8 mouse cellular contexts compared by ENCODE assay signal in genomic region chr15:82146770-82147610, GRCm38 (mm10). TPM values are rescaled to one million over a fixed set of nuclear protein-coding genes. Genes with fewer than 3 reads are reported as not detected.
A peak's percentile ranks its signal among the peaks of the same experiment; 100 is the strongest.
DNase-seq lines count a peak whose midpoint lies in the region; ATAC-seq lines count a peak whose summit lies in the region.

Srebf2 (plus strand) TSS chr15:82147181.

- H3K36me3 ChIP-seq in heart, embryonic 10.5 days, result peaks cover 4% of the 10 kb centered on the region
- peaks cover 5% of the 10 kb centered on the region; the same call in 1 of the 2 replicates for H3K36me3 ChIP-seq in kidney, embryonic 15.5 days

- peak within 1 kb of the TSS; percentile 87 for H3K9ac ChIP-seq in kidney, embryonic 15.5 days

- peak; percentile 92 for ATAC-seq in erythroblast, adult 5-6 weeks (replicated peaks; ENCODE audit: low FRiP score, poor library complexity, severe bottlenecking)
- ATAC-seq in kidney, embryonic 15.5 days (replicated peaks; ENCODE audit: low FRiP score), result peak; percentile 98
- peak; percentile 98 for ATAC-seq in monocyte, adult 5-6 weeks (replicated peaks; ENCODE audit: insufficient number of reproducible peaks, low FRiP score, low TSS enrichment, poor library complexity, severe bottlenecking)

- peak; percentile 97 to 98 for DNase-seq in B cell, adult 2 months
- DNase-seq in brain, adult 2 months (ENCODE audit: low read depth, low spot score), result peak; percentile 100
- DNase-seq in heart, embryonic 10.5 days (ENCODE audit: low spot score), result peak; percentile 100
- DNase-seq in liver, result peak; percentile 99
- peak; percentile 98 for DNase-seq in spleen, postnatal 4 days (ENCODE audit: low spot score in 2 of 2)

- H3K4me1 ChIP-seq in heart, embryonic 10.5 days, result peaks cover 57% of the 10 kb centered on the region
- H3K4me1 ChIP-seq in kidney, embryonic 15.5 days, result peaks cover 41% of the 10 kb centered on the region

- H3K4me3 ChIP-seq in heart, embryonic 10.5 days, result peak within 1 kb of the TSS; percentile 94
- peak within 1 kb of the TSS; percentile 89 for H3K4me3 ChIP-seq in kidney, embryonic 15.5 days (replicated peaks)

- H3K4me2 ChIP-seq in kidney, embryonic 15.5 days, result peak within 1 kb of the TSS; percentile 85

- no peaks in the 10 kb centered on the region for H3K27me3 ChIP-seq in heart, embryonic 10.5 days (ENCODE audit: insufficient read depth, poor library complexity, severe bottlenecking)
- no peaks in the 10 kb centered on the region for H3K27me3 ChIP-seq in kidney, embryonic 15.5 days

- H3K27ac ChIP-seq in heart, embryonic 10.5 days, result peak within 1 kb of the TSS; percentile 97
- peak within 1 kb of the TSS; percentile 96 for H3K27ac ChIP-seq in kidney, embryonic 15.5 days

- WGBS in heart, embryonic 10.5 days, result under 1% methylated on average over 76 of the region's 79 CpGs
- under 1% methylated on average over 65 of the region's 79 CpGs for WGBS in kidney, embryonic 15.5 days

- no peaks in the 10 kb centered on the region for H3K9me3 ChIP-seq in heart, embryonic 10.5 days
- H3K9me3 ChIP-seq in kidney, embryonic 15.5 days (replicated peaks), result no peaks in the 10 kb centered on the region

RNA-seq across cellular contexts. Expression of gene Srebf2, which starts in this region (rescaled TPM):
- total RNA-seq in erythroblast, adult 5-6 weeks (2015; ENCODE audit: low replicate concordance), result 9.0 and 12.5 TPM in 2 replicates
- total RNA-seq in erythroblast, adult 5-6 weeks (2017; ENCODE audit: low replicate concordance), result 11.2 and 15.5 TPM in 2 replicates
- polyA plus RNA-seq in heart, embryonic 10.5 days (2016; fragmentation: Nextera tagmentation; extraction: Ambion mirVana), result 129 and 133 TPM in 2 replicates
- polyA plus RNA-seq in kidney, embryonic 15.5 days (2015; fragmentation: Nextera tagmentation; extraction: Ambion mirVana), result 126 and 147 TPM in 2 replicates
- total RNA-seq in monocyte, adult 5-6 weeks (2017), result 43.2 to 64.7 TPM (median 49.7 TPM) in 3 replicates

Comparison
In these comparisons a context has a peak if more than half of its experiments do, and no peak if none do; other contexts are left out.
1. Peak in every context shown above with its lines: DNase-seq, ATAC-seq, H3K4me3 ChIP-seq and H3K27ac ChIP-seq.